Mouse (Mus musculus) monocyte, adult 2 months (primary cell): ENCODE measurements around the gene Gemin4.
"Not testable (repeated sequence)": the region's sequence is repeated elsewhere in the genome, so short reads cannot be mapped to it uniquely, and the experiment has no call there.

Source experiments
- DNase-seq, 2 experiments: peaks; one replicate each; pipeline ENCODE4 v3.0.0; 2022; ENCODE audit warnings: low spot score in 2 of 2, low read depth in 1 of 2

Gene Gemin4

GRCm38 (mm10) chr11:76216681-76217389 is 629 bp downstream of the Gemin4 start:
- no peak for DNase-seq

- no peak for DNase-seq
Measured at GRCm38 (mm10) chr11:76216049-76216540, 1.4 kb downstream of the Gemin4 start.

DNA sequence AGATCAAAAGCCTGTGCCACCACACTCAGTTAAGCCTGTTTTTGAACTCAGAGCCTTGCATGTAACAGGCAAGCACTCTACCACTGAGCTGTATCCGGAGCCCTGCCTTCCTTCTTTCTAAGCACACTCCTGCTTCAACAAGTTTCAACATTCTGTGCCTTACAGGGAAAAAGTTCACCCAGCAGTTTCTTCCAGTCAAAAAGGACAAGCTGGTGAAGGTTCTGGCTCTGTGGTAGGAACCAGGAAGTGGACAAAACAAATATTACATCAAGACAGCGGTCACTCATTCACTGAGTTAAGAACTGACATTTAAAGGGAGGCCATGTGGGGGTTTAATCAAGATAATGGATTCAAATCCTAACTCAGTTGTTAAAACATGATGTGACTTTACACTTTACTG is 2.5 kb downstream of the Gemin4 start:
- DNase-seq = no peak

DNA sequence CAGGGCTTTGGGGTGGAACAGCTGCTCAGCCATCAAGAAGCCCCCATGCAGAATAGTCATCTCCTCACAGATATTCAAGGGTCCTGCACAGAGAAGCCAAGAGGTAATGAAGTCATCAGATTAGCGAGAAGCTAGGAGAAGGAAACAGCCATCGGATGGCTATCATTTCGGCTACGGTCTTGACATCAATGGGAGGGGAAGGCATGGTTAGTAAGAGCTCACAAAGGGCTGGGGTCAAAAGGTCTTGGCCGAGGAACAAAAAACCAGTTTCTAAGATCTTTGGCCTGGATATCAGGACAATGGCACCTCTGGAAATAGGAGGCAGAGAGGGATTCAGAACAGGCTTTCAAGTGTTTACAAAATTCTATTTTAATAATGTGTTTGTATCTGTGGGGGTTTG is 3.6 kb downstream of the Gemin4 start:
- no peak for DNase-seq

DNA sequence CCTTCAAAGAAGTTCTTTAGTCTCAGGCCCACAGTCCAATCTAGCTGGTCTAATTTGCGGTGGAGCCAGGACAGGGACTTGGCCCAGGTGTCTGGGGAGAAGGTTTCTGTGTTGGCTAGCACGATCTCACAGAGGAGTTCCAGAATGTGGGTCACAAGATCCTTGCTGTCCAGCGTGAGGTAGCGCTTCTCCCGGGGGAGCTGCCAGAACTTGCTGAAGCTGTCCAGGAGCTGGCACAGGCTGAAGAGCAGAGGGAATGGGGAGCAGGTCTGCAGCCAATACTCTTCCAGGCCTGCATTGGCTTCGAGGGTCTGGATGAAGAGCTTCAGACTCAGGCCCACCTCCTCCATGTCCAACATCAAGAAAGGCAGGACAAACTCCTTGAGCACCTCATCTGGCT is 5.9 kb downstream of the Gemin4 start:
- DNase-seq = not testable (repeated sequence)

DNA sequence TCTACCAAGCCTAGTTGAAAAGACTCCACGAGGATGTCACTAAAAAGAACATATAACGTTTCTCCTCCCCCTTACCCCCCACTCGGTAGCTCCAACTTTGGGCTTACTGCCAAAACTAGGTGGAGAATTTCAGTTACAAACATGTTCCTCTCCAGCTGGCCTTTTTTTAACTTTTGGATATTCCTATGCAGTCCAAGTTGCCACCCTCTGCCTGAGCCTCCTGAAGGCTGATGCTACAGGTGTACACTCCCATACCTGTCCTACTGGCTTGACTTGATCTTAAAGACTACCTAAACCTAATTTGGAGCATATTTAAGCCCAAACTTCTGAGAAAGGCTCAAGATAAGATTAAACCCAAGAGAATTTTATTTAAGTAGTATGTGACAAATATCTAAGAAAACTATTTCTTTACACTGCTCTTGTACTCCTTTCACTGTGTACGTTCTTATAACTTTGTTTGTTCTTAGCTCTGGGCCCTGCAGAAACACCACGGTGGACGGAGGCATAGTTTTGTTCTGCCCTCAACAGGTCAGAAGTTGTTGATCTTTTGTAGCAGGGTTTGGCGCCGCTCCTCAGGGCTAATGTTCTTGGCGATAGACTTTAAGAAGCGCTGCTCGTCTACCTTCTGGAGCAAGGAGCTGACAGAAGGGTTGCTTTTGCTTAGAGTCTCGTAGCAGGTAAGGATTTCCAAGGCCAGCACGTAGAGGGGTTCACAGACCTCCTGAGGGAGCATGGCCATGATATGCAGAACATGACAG is 7.1 kb downstream of the Gemin4 start:
- no peak for DNase-seq

DNA sequence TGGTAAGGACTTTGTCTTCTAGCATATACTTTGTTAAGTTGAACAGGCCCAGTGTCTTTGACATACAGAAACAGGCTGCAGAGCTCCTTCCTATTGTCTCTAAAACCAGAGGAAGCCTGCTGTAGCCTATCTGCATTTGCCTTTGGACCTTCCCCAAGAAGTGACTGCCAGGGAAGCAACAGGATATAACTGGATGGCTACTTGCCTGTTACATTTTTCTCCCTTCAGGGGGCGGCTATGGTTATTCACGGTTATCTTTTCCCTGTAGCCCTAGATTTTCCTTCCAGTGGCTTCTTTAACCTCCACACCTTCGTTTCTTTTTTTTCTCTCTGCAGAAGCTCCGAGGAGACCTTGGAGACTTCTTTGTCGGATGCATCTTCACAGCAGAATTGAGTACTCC is 10.7 kb downstream of the Gemin4 start:
- DNase-seq = no peak

DNA sequence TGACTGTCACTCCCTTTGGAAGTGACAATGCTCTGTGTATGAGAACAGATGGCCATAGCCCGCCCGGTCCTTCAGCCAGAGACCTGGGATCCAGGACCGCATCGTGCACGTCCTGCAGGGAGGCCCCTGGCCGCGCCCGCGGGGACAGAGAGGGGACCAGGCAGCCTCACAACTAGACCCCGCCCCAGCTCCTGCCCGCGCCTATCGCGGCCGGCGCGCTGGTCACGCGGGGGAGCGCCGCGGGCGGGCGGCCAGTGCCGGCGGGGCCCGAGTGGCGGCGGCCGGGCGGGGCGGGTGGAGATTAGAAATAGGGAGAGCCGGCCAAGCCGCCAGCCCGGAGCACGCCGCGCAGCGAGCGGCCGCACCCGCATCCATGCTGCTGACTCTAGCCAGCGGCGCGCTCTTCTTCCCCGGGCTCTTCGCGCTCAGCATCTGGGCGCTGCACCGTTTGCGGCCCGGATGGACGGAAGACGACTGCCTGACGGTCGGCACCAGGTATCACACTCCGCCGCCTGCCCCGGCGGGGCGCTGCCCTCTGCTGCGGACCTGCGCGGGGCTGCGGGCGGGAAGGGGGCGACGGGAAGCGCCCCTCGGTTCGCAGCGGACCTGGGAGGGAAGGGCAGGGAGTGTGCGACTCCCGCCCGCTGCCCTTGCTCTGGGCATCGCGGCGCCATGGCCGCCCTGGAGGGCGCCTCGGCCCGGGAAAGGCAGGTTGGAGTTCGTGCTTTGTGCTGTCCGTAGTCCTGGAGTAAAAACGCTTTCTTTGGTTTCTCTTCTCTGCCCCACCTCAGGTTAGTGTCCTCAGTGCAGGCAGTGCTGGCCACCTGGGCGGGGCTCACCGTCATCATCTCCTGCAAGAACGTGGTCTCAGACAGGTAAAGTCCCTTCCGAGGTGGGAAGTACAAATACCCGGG is 15.4 kb downstream of the Gemin4 start:
- DNase-seq = peak; percentile 29 to 58

- no peak for DNase-seq
Measured at GRCm38 (mm10) chr11:76196977-76197469, 20.4 kb downstream of the Gemin4 start.

GRCm38 (mm10) chr11:76196275-76196976 is 21.0 kb downstream of the Gemin4 start:
- DNase-seq = no peak

GRCm38 (mm10) chr11:76186908-76187307 is 30.6 kb downstream of the Gemin4 start:
- DNase-seq = no peak

DNA sequence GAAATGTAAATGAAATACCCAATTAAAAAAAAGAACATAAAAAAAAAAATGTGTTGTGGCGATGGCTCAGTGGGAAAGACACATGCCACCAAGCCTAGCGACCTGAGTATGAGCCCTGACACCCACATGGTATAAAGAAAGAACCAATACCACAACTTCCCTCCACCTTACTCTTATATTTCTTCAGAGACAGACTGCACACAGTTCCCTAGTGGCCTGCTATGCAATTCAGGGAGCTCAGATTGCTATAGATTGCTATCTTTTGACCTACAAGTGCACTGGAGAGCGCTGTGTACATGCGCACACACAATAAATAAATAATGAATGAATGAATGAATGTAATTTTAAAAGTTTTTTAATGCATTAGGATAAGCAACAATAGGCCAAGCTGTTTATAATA is 33.7 kb downstream of the Gemin4 start:
- no peak for DNase-seq

DNA sequence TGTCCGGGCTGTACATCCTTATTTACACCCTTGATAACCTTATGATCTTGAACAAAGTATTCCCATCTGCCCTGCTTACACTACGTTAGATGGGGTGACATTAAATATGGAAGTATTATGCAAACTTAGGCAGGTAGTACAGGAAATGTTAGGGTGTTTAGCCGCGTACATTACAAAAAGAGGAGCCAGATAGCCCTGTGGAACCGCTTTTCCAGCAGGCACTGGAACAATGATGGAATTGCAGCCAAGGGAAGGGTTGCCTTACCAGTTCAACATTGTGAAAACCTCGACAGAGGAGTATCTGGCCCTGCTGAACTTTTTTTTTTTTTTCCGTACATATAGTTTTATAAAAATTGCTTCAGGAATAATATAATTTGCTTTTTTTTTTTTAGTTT is 37.3 kb downstream of the Gemin4 start:
- DNase-seq = no peak

DNA sequence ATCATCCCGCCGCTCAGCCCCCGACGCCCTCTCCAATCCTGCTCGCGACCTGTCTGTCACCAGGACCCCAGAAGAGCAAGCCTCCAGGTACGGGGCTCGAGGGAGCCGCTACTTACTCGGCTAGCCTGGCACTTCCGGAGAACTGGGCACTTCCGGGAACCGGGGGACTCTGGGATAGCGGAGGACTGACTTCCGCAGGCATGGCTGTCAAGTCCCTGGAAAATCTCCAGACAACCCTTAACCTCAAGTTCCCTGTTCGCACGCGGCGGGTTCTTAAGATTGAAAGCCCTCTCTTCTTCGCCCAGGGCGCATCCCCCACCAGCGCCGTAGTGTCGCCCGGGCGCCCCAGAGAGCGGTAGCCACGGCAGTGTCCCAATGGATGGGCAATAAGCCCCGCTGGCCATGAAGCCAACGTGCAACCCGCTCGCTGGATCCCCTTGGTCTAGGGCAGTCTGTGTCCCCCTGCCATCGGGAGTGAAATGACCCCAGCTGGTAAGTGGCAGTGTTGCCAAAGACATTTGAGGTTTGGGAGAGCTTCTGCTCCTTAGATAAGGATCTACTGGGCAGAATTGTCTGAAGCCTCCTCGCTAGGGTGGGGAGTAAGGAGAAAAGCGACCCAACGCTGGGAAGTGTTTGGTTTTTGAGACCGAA is 37.8 kb downstream of the Gemin4 start, which contains the start of the genes Vps53 and Fam57a:
TSS of gene Vps53 (minus strand) at position 153 of the 651 bp plus-strand sequence.
TSS of gene Fam57a (plus strand) at position 177 of the 651 bp plus-strand sequence.
- DNase-seq = peak; percentile 52 to 58

- no peak for DNase-seq
Measured at GRCm38 (mm10) chr11:76178726-76179494, 38.6 kb downstream of the Gemin4 start.

- no peak for DNase-seq
Measured at GRCm38 (mm10) chr11:76170207-76170606, 47.3 kb downstream of the Gemin4 start.

- DNase-seq = no peak
Measured at GRCm38 (mm10) chr11:76168976-76169375, 48.5 kb downstream of the Gemin4 start.

- peak; percentile 19 to 57 for DNase-seq
Measured at GRCm38 (mm10) chr11:76167079-76167765, 50.2 kb downstream of the Gemin4 start.

DNA sequence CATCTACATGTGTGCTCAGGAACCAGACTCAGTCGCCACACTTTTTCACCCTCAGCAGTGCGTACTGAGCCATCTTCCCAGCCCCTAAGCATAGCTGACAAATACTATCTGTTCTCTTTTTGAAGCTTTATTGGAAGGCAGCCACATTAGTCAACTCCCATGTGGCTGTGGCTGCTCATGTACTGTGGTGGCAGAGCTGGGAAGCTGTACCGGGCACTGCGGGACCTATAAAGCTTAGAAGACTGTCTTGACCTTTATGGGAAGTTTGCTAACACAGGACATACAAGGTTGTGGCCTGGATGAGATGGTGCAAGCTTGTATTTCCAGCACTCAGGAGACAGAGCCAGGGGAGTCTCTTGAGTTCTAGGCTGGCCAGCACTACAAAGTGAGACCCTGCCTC is 50.8 kb downstream of the Gemin4 start:
- no peak for DNase-seq
